Mouse (Mus musculus) liver, embryonic 16.5 days (tissue): ENCODE results near the gene Cdc42ep5. TPM values are rescaled to one million over a fixed set of nuclear protein-coding genes. Genes with fewer than 3 reads are reported as not detected.

Source experiments
- ATAC-seq: fragments of 200-750 bp; cut with Nextera tagmentation; 2 replicates; pipeline ENCODE4 v1.8.0; 2017; ENCODE audit warnings: low read depth, mild to moderate bottlenecking, moderate number of reproducible peaks, moderate library complexity
- H3K27ac ChIP-seq: fragments of 300-500 bp; sonication (generic); 2 replicates; pipeline ENCODE4 v1.5.1; 2014; ENCODE audit warnings: mild to moderate bottlenecking, low read length
- H3K27me3 ChIP-seq: fragments of 300-500 bp; sonication (generic); 2 replicates; pipeline ENCODE4 v1.6.1; 2014; ENCODE audit warnings: low read depth, low read length, mixed read lengths; ENCODE audit not compliant: control insufficient read depth, insufficient read depth
- H3K36me3 ChIP-seq: fragments of 300-500 bp; sonication (generic); 2 replicates; pipeline ENCODE4 v1.6.1; 2014; ENCODE audit warnings: mild to moderate bottlenecking; ENCODE audit not compliant: control insufficient read depth, insufficient read depth
- H3K4me1 ChIP-seq: fragments of 300-500 bp; sonication (generic); 2 replicates; pipeline ENCODE4 v1.6.1; 2014; ENCODE audit warnings: low read depth, low read length, mixed read lengths; ENCODE audit not compliant: control insufficient read depth
- H3K4me2 ChIP-seq: fragments of 300-500 bp; sonication (generic); 2 replicates; pipeline ENCODE4 v1.6.1; 2014; ENCODE audit warnings: low read depth, low read length, mixed read lengths
- H3K4me3 ChIP-seq: fragments of 300-500 bp; sonication (generic); 2 replicates; pipeline ENCODE4 v1.5.1; 2014; ENCODE audit warnings: low read depth, mild to moderate bottlenecking, low read length
- H3K9ac ChIP-seq: fragments of 300-500 bp; sonication (generic); 2 replicates; pipeline ENCODE4 v1.6.1; 2014; ENCODE audit warnings: low read depth, low read length
- H3K9me3 ChIP-seq: fragments of 300-500 bp; sonication (generic); replicated peaks from 2 replicates; pipeline ENCODE4 v1.6.1; 2016; ENCODE audit warnings: low read length; ENCODE audit not compliant: control insufficient read depth
- WGBS: fragments of 180-500 bp; shearing (Covaris S2); extraction: QIAGEN DNeasy Blood & Tissue Kit; methylation state at CpG from one replicate; pipeline ENCODE4 v1.1.7; 2014; ENCODE audit not compliant: insufficient replicate concordance; 5-methylcytosine and 5-hydroxymethylcytosine counted together
- polyA plus RNA-seq: library from polyadenylated mRNA; unstranded; fragments of >200 nt; fragmentation: Nextera tagmentation; extraction: Ambion mirVana; gene quantifications from 2 replicates; pipeline ENCODE4 v1.2.1, GENCODE M21; 2015

The Cdc42ep5 gene
- polyA plus RNA-seq, 1 experiment from 2014 or later: 6.7 TPM

GRCm38 (mm10) chr7:4148341-4149208, 16.1 kb downstream of the Cdc42ep5 start:
- no peak for ATAC-seq
- Histone ChIP-seq H3K36me3 (peaks cover 41% of the 10 kb centered on the region), H3K4me1 (peaks cover 43% of the 10 kb centered on the region), H3K9me3 (no peaks in the 10 kb centered on the region), H3K27ac (peak overlapping the region; percentile 97), H3K4me3 (peak overlapping the region; percentile 88), H3K4me2 (peak overlapping the region; percentile 97), H3K27me3 (peaks cover 4% of the 10 kb centered on the region; the same call in 1 of the 2 replicates), H3K9ac (peak overlapping the region; percentile 88)
- 35% methylated on average over 18 of the region's 18 CpGs for WGBS

GRCm38 (mm10) chr7:4147836-4148235, 16.8 kb downstream of the Cdc42ep5 start:
- Histone ChIP-seq H3K4me2 (no peak overlapping the region), H3K4me1 (peaks cover 43% of the 10 kb centered on the region), H3K4me3 (no peak overlapping the region), H3K27me3 (peaks cover 4% of the 10 kb centered on the region; the same call in 1 of the 2 replicates), H3K9me3 (no peaks in the 10 kb centered on the region), H3K9ac (no peak overlapping the region), H3K27ac (no peak overlapping the region), H3K36me3 (peaks cover 48% of the 10 kb centered on the region)
- WGBS: 80% methylated on average over 4 of the region's 4 CpGs
- ATAC-seq: no peak

- Histone ChIP-seq H3K4me2 (no peak overlapping the region), H3K4me1 (peaks cover 43% of the 10 kb centered on the region), H3K27me3 (peaks cover 4% of the 10 kb centered on the region; the same call in 1 of the 2 replicates), H3K4me3 (no peak overlapping the region), H3K36me3 (peaks cover 53% of the 10 kb centered on the region), H3K9ac (no peak overlapping the region), H3K9me3 (no peaks in the 10 kb centered on the region), H3K27ac (no peak overlapping the region)
- no peak for ATAC-seq
- 66% methylated on average over 20 of the region's 20 CpGs for WGBS
Observed at GRCm38 (mm10) chr7:4147371-4147770, 17.3 kb downstream of the Cdc42ep5 start.

GRCm38 (mm10) chr7:4146241-4147180, 18.1 kb downstream of the Cdc42ep5 start:
- ATAC-seq: no peak
- Histone ChIP-seq H3K36me3 (peaks cover 61% of the 10 kb centered on the region), H3K4me2 (no peak overlapping the region), H3K9me3 (no peaks in the 10 kb centered on the region), H3K4me3 (no peak overlapping the region), H3K4me1 (peaks cover 42% of the 10 kb centered on the region), H3K27me3 (peaks cover 2% of the 10 kb centered on the region; the same call in 1 of the 2 replicates), H3K9ac (no peak overlapping the region), H3K27ac (no peak overlapping the region)
- 81% methylated on average over 23 of the region's 23 CpGs for WGBS

GRCm38 (mm10) chr7:4145552-4146190, 19.0 kb downstream of the Cdc42ep5 start:
- H3K9ac ChIP-seq: no peak overlapping the region
- no peaks in the 10 kb centered on the region for H3K9me3 ChIP-seq
- no peak overlapping the region for H3K27ac ChIP-seq
- peaks cover 34% of the 10 kb centered on the region for H3K4me1 ChIP-seq
- ATAC-seq: no peak
- H3K4me3 ChIP-seq: no peak overlapping the region
- 67% methylated on average over 6 of the region's 6 CpGs for WGBS
- no peak overlapping the region for H3K4me2 ChIP-seq
- no peaks in the 10 kb centered on the region for H3K27me3 ChIP-seq
- peaks cover 70% of the 10 kb centered on the region for H3K36me3 ChIP-seq

- H3K4me2 ChIP-seq: no peak overlapping the region
- H3K9me3 ChIP-seq: no peaks in the 10 kb centered on the region
- no peak for ATAC-seq
- H3K9ac ChIP-seq: no peak overlapping the region
- peaks cover 27% of the 10 kb centered on the region for H3K4me1 ChIP-seq
- H3K27me3 ChIP-seq: no peaks in the 10 kb centered on the region
- WGBS: 89% methylated on average over 20 of the region's 20 CpGs
- peaks cover 77% of the 10 kb centered on the region for H3K36me3 ChIP-seq
- H3K27ac ChIP-seq: no peak overlapping the region
- no peak overlapping the region for H3K4me3 ChIP-seq
Observed at GRCm38 (mm10) chr7:4144766-4145551, 19.7 kb downstream of the Cdc42ep5 start.

GRCm38 (mm10) chr7:4144046-4144445, 20.6 kb downstream of the Cdc42ep5 start:
- Histone ChIP-seq H3K27me3 (no peaks in the 10 kb centered on the region), H3K4me3 (no peak overlapping the region), H3K36me3 (peaks cover 86% of the 10 kb centered on the region), H3K4me1 (peaks cover 25% of the 10 kb centered on the region), H3K9ac (no peak overlapping the region), H3K27ac (no peak overlapping the region), H3K4me2 (no peak overlapping the region), H3K9me3 (no peaks in the 10 kb centered on the region)
- ATAC-seq: no peak
- WGBS: 93% methylated on average over 13 of the region's 13 CpGs

- Histone ChIP-seq H3K27ac (no peak overlapping the region), H3K4me3 (no peak overlapping the region), H3K9ac (no peak overlapping the region), H3K4me2 (no peak overlapping the region), H3K36me3 (peaks cover 91% of the 10 kb centered on the region), H3K27me3 (no peaks in the 10 kb centered on the region), H3K9me3 (no peaks in the 10 kb centered on the region), H3K4me1 (peaks cover 20% of the 10 kb centered on the region)
- WGBS: 96% methylated on average over 19 of the region's 19 CpGs
- ATAC-seq: no peak
Observed at GRCm38 (mm10) chr7:4143506-4143905, 21.2 kb downstream of the Cdc42ep5 start.
